Mouse (Mus musculus): ENCODE data around the gene Perm1. TPM values are rescaled to one million over a fixed set of nuclear protein-coding genes. Genes with fewer than 3 reads are reported as not detected.

Perm1 gene
- polyA plus RNA-seq, 1 experiment from 2014 or later: 0.35 TPM

GRCm38 (mm10) chr4:156254361-156255077, 38.9 kb downstream of the Perm1 start:
- 0 out of 2 replicates have a peak overlapping the region, but pooled peaks have one; percentile 5 for H3K4me3 ChIP-seq (ENCODE audit: low read length)
- WGBS: 3% methylated on average over 30 of the region's 30 CpGs

GRCm38 (mm10) chr4:156255078-156255839, 39.6 kb downstream of the Perm1 start, which contains the start of gene Samd11:
Samd11 (minus strand) TSS chr4:156255657.
- H3K27ac ChIP-seq (ENCODE audit: low read length): no peak within 1 kb of the TSS
- peak within 1 kb of the TSS; percentile 15; the same call in 1 of the 2 replicates for H3K4me2 ChIP-seq (ENCODE audit: low read depth, low read length)
- peak; percentile 55 for ATAC-seq
- peaks cover 26% of the 10 kb centered on the region for H3K27me3 ChIP-seq (replicated peaks; ENCODE audit: control insufficient read depth, insufficient read depth, low read length)
- no peak within 1 kb of the TSS for H3K9ac ChIP-seq (ENCODE audit: low read depth, low read length)
- H3K4me3 ChIP-seq (ENCODE audit: low read length): 0 out of 2 replicates have a peak within 1 kb of the TSS, but pooled peaks have one; percentile 5
- H3K9me3 ChIP-seq (ENCODE audit: control insufficient read depth, low read length): no peaks in the 10 kb centered on the region
- WGBS: 8% methylated on average over 26 of the region's 26 CpGs
- no peaks in the 10 kb centered on the region for H3K36me3 ChIP-seq (ENCODE audit: control insufficient read depth, insufficient read depth, low read length)
- H3K4me1 ChIP-seq (ENCODE audit: control insufficient read depth, insufficient read depth, low read length): peaks cover 10% of the 10 kb centered on the region

More at GRCm38 (mm10) chr4:156254361-156255077, 38.9 kb downstream of the Perm1 start:
- no peak overlapping the region for H3K9ac ChIP-seq (ENCODE audit: low read depth, low read length)
- peaks cover 26% of the 10 kb centered on the region for H3K27me3 ChIP-seq (replicated peaks; ENCODE audit: control insufficient read depth, insufficient read depth, low read length)
- H3K4me2 ChIP-seq (ENCODE audit: low read depth, low read length): peak overlapping the region; percentile 15; the same call in 1 of the 2 replicates
- no peaks in the 10 kb centered on the region for H3K36me3 ChIP-seq (ENCODE audit: control insufficient read depth, insufficient read depth, low read length)
- H3K9me3 ChIP-seq (ENCODE audit: control insufficient read depth, low read length): no peaks in the 10 kb centered on the region
- H3K27ac ChIP-seq (ENCODE audit: low read length): no peak overlapping the region
- ATAC-seq: peak; percentile 65
- H3K4me1 ChIP-seq (ENCODE audit: control insufficient read depth, insufficient read depth, low read length): peaks cover 10% of the 10 kb centered on the region

Small RNA genes within 50 kb of the gene (microRNA-seq; reads per million reads assigned to microRNA genes)
- gene Mir7658: 3.0 reads per million, percentile 7 among the genes with 10 or more reads in this experiment

Other genes with a start within 250 kb of the Perm1 start
- gene B3galt6, start 223.2 kb upstream of the Perm1 start, polyA plus RNA-seq (2015; fragmentation: Nextera tagmentation; extraction: Ambion mirVana): 11.7 and 12.0 TPM in 2 replicates
- 165 and 171 TPM in 2 replicates for gene Sdf4, start 223.0 kb upstream of the Perm1 start, polyA plus RNA-seq (2015; fragmentation: Nextera tagmentation; extraction: Ambion mirVana)
- 0.55 and 0.86 TPM in 2 replicates for gene Tnfrsf4, start 202.0 kb upstream of the Perm1 start, polyA plus RNA-seq (2015; fragmentation: Nextera tagmentation; extraction: Ambion mirVana)
- 1.0 and 1.4 TPM in 2 replicates for gene Tnfrsf18, start 189.7 kb upstream of the Perm1 start, polyA plus RNA-seq (2015; fragmentation: Nextera tagmentation; extraction: Ambion mirVana)
- 4.2 and 4.7 TPM in 2 replicates for gene Ttll10, start 156.5 kb upstream of the Perm1 start, polyA plus RNA-seq (2015; fragmentation: Nextera tagmentation; extraction: Ambion mirVana)
- gene 9430015G10Rik, start 105.9 kb upstream of the Perm1 start, polyA plus RNA-seq (2015; fragmentation: Nextera tagmentation; extraction: Ambion mirVana): 21.4 and 22.3 TPM in 2 replicates
- gene Rnf223, start 85.4 kb upstream of the Perm1 start, polyA plus RNA-seq (2015; fragmentation: Nextera tagmentation; extraction: Ambion mirVana): 0.09 and 0.10 TPM in 2 replicates
- 35.9 and 38.0 TPM in 2 replicates for gene Agrn, start 18.4 kb upstream of the Perm1 start, polyA plus RNA-seq (2015; fragmentation: Nextera tagmentation; extraction: Ambion mirVana)
- 1.8 and 2.9 TPM in 2 replicates for gene Isg15, start 15.1 kb upstream of the Perm1 start, polyA plus RNA-seq (2015; fragmentation: Nextera tagmentation; extraction: Ambion mirVana)
- 2.1 and 2.3 TPM in 2 replicates for gene AW011738, start 12.6 kb upstream of the Perm1 start, polyA plus RNA-seq (2015; fragmentation: Nextera tagmentation; extraction: Ambion mirVana)
- gene Plekhn1, start 19.0 kb downstream of the Perm1 start, polyA plus RNA-seq (2015; fragmentation: Nextera tagmentation; extraction: Ambion mirVana): 11.7 and 13.8 TPM in 2 replicates
- gene Noc2l, start 20.1 kb downstream of the Perm1 start, polyA plus RNA-seq (2015; fragmentation: Nextera tagmentation; extraction: Ambion mirVana): 63.9 and 69.1 TPM in 2 replicates
- 0.53 and 1.2 TPM in 2 replicates for gene Samd11, start 39.8 kb downstream of the Perm1 start, polyA plus RNA-seq (2015; fragmentation: Nextera tagmentation; extraction: Ambion mirVana)
- not detected in 2 replicates for gene Vmn2r-ps159, start 115.2 kb downstream of the Perm1 start, polyA plus RNA-seq (2015; fragmentation: Nextera tagmentation; extraction: Ambion mirVana)

All from intestine, embryonic 16.5 days (tissue).